Mouse (Mus musculus) limb, embryonic 14.5 days (tissue): Measurements from ENCODE around the gene Narf. TPM values are rescaled to one million over a fixed set of nuclear protein-coding genes. Genes with fewer than 3 reads are reported as not detected.

Source experiments
- ATAC-seq: fragments of 200-750 bp; cut with Nextera tagmentation; 2 replicates; pipeline ENCODE4 v1.8.0; 2017; ENCODE audit warnings: low read depth, moderate number of reproducible peaks, moderate TSS enrichment; ENCODE audit not compliant: low FRiP score
- DNase-seq: peaks from one replicate; pipeline ENCODE4 v3.0.0-alpha.2; 2015; ENCODE audit warnings: low spot score
- H3K27ac ChIP-seq: fragments of 300-500 bp; sonication (generic); replicated peaks from 2 replicates; pipeline ENCODE4 v1.5.1; 2014; ENCODE audit warnings: low read depth, mild to moderate bottlenecking, low read length, moderate library complexity, mixed read lengths
- H3K27me3 ChIP-seq: fragments of 300-500 bp; sonication (generic); 2 replicates; pipeline ENCODE4 v1.6.1; 2014; ENCODE audit warnings: low read length, mixed read lengths; ENCODE audit not compliant: control insufficient read depth, insufficient read depth
- H3K36me3 ChIP-seq: fragments of 300-500 bp; sonication (generic); 2 replicates; pipeline ENCODE4 v1.6.1; 2014; ENCODE audit warnings: mild to moderate bottlenecking, low read length, moderate library complexity, mixed read lengths; ENCODE audit not compliant: control insufficient read depth, insufficient read depth
- H3K4me1 ChIP-seq: fragments of 300-500 bp; sonication (generic); 2 replicates; pipeline ENCODE4 v1.6.1; 2014; ENCODE audit warnings: antibody characterized with exemption, low read length, mixed read lengths; ENCODE audit not compliant: control insufficient read depth, insufficient read depth
- H3K4me2 ChIP-seq: fragments of 300-500 bp; sonication (generic); replicated peaks from 2 replicates; pipeline ENCODE4 v1.6.1; 2014; ENCODE audit warnings: low read depth, mild to moderate bottlenecking, low read length, moderate library complexity; ENCODE audit not compliant: severe bottlenecking
- H3K4me3 ChIP-seq: fragments of 300-500 bp; sonication (generic); replicated peaks from 2 replicates; pipeline ENCODE4 v1.5.1; 2014; ENCODE audit warnings: low read length
- H3K9ac ChIP-seq: fragments of 300-500 bp; sonication (generic); 2 replicates; pipeline ENCODE4 v1.6.1; 2014; ENCODE audit warnings: mild to moderate bottlenecking, low read depth, low read length, moderate library complexity; ENCODE audit not compliant: severe bottlenecking
- H3K9me3 ChIP-seq: fragments of 300-500 bp; sonication (generic); 2 replicates; pipeline ENCODE4 v1.6.1; 2016; ENCODE audit warnings: low read length; ENCODE audit not compliant: control insufficient read depth
- POLR2A ChIP-seq: fragments of 200-500 bp; IDR thresholded peaks from 2 replicates; pipeline ENCODE4 v1.8.0; 2012; ENCODE audit warnings: inconsistent platforms, mild to moderate bottlenecking, moderate library complexity, borderline replicate concordance; ENCODE audit not compliant: insufficient read depth, insufficient read length; ENCODE audit errors: extremely low read depth
- WGBS: fragments of 180-500 bp; shearing (Covaris S2); extraction: QIAGEN DNeasy Blood & Tissue Kit; methylation state at CpG from one replicate; pipeline ENCODE4 v1.1.7; 2014; 5-methylcytosine and 5-hydroxymethylcytosine counted together
- polyA plus RNA-seq, 2 experiments: library from polyadenylated mRNA; depleted of rRNA in 1 of 2; stranded (reverse) in 1 of 2; unstranded in 1 of 2; fragments of >200 nt; fragmentation: Nextera tagmentation in 1 of 2; extraction: Ambion mirVana in 1 of 2; gene quantifications; 2 replicates each; pipeline versions ENCODE4 v1.2.1 to v1.2.3; 2012 to 2014

Gene Narf
- polyA plus RNA-seq, 2 experiments: 44.1 to 49.4 TPM

DNA sequence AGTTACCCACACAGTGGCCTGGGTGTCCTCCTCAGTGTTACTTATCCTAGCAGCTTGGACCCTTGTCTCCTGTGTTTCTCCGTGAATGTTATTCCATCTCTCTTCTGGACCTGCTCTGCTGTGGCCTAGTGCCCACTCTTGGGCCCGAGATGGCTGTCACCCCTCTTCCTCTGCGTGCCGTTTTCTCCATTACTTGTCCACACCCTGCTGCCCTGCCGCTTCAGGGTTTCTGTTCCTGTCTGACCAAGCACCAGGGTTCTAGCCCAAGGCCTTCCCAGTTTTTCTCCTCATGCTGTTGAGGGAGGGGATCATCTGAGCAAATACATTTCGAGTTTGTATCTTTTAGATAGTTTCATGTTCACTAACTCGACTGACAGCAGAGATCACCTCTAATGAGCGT lies 40.5 kb downstream of the Narf start:
- H3K9me3 ChIP-seq: no peaks in the 10 kb centered on the region
- H3K4me2 ChIP-seq: no peak overlapping the region
- no peak overlapping the region for H3K9ac ChIP-seq
- peaks cover 14% of the 10 kb centered on the region for H3K36me3 ChIP-seq
- H3K4me1 ChIP-seq: no peaks in the 10 kb centered on the region
- H3K4me3 ChIP-seq: no peak overlapping the region
- DNase-seq (no peak), ATAC-seq (no peak)
- no peak for TF ChIP-seq POLR2A
- H3K27ac ChIP-seq: no peak overlapping the region
- WGBS: 91% methylated on average over 8 of the region's 8 CpGs
- no peaks in the 10 kb centered on the region for H3K27me3 ChIP-seq

DNA sequence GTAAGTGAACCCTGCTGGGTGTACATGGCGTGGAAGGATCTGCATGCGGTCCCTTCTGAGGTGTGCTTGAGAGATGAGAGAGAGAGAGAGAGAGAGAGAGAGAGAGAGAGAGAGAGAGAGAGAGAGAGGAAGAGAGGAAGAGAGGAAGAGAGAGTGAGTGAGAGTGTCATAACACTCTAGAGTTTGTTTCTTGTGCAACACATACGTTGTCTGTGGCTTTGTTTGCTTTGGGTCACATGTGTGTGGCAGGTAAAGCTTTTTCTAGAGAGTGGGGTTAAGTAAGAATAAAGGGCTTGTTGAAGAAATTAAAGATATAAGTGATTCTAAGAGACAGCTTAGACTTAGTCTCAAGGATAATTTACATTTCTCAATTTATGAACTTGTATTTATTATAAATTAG lies 41.0 kb downstream of the Narf start:
- WGBS: 90% methylated on average over 3 of the region's 3 CpGs
- Histone ChIP-seq H3K4me3 (no peak overlapping the region), H3K36me3 (peaks cover 14% of the 10 kb centered on the region), H3K9me3 (no peaks in the 10 kb centered on the region), H3K4me1 (no peaks in the 10 kb centered on the region), H3K9ac (no peak overlapping the region), H3K27me3 (no peaks in the 10 kb centered on the region), H3K4me2 (no peak overlapping the region), H3K27ac (no peak overlapping the region)
- ATAC-seq (no peak), DNase-seq (no peak)
- no peak for TF ChIP-seq POLR2A

DNA sequence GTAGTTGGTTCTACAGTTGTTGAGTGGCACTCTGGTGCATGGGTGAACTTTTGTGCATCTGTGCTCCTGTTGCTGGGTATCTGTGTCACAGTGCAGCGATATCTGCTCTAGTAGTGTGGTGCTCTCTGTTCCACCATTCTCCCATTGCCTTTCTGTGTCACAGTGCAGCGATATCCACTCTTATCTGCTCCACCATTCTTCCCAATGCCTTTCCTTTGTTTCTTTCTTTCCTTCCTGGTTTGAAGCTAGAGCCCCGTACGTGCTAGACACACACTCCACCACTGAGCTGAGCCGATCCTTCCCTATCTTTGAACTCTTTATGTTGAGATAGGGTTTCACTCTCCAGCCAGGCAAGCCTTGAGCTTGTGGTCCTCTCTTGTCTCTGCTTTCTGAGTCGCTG lies 45.9 kb downstream of the Narf start:
- H3K27me3 ChIP-seq: no peaks in the 10 kb centered on the region
- H3K27ac ChIP-seq: no peak overlapping the region
- no peak overlapping the region for H3K9ac ChIP-seq
- no peak overlapping the region for H3K4me3 ChIP-seq
- peaks cover 39% of the 10 kb centered on the region for H3K36me3 ChIP-seq
- no peaks in the 10 kb centered on the region for H3K9me3 ChIP-seq
- no peak for TF ChIP-seq POLR2A
- no peaks in the 10 kb centered on the region for H3K4me1 ChIP-seq
- ATAC-seq (no peak), DNase-seq (no peak)
- H3K4me2 ChIP-seq: no peak overlapping the region
- WGBS: 84% methylated on average over 6 of the region's 6 CpGs

DNA sequence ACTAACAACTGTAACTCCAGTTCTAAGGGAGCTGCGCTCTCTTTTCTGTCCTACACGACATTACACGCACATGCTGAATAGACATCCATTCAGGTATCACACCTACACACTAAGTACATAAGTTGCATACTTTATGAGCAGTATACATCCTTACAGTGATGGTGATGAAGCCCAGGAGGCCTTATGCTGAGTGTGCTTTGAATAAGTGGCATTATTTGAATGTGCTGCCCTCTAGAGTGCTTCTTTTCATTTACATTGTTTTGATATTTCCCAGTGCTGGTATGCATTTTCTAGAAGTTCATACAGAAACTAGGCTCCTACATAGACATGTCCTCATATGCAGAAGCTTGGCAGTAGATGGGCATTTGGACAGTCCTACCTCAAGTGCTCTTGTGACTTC lies 52.8 kb downstream of the Narf start:
- H3K27ac ChIP-seq: no peak overlapping the region
- no peak overlapping the region for H3K4me2 ChIP-seq
- H3K9me3 ChIP-seq: no peaks in the 10 kb centered on the region
- no peak for ATAC-seq
- H3K9ac ChIP-seq: no peak overlapping the region
- 88% methylated on average over 3 of the region's 3 CpGs for WGBS
- H3K27me3 ChIP-seq: no peaks in the 10 kb centered on the region
- H3K4me3 ChIP-seq: no peak overlapping the region
- peaks cover 87% of the 10 kb centered on the region for H3K36me3 ChIP-seq
- no peaks in the 10 kb centered on the region for H3K4me1 ChIP-seq
- no peak for TF ChIP-seq POLR2A
- no peak for DNase-seq

DNA sequence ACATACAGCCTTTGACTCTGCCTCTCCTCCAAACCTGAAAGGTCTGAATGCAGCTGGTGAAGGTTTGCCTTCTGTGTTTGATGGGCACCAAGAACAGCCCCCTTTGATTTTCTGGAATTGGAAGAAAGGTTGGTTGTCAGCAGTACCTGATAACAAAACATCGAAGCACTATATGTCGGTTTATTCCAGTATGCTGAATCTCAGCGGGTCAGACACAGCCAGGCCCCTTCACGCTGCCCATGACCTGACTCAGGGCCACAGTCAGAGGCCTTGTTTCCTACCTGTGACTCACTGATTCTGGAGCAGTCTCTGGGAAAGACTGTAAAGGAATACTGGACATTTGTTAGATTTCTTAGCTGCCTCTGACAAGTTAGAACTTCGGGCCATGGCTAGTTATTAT lies 57.7 kb downstream of the Narf start:
- Histone ChIP-seq H3K4me1 (no peaks in the 10 kb centered on the region), H3K27me3 (no peaks in the 10 kb centered on the region), H3K9me3 (no peaks in the 10 kb centered on the region), H3K9ac (no peak overlapping the region), H3K36me3 (peaks cover 85% of the 10 kb centered on the region), H3K4me2 (no peak overlapping the region), H3K27ac (no peak overlapping the region), H3K4me3 (no peak overlapping the region)
- DNase-seq (no peak), ATAC-seq (no peak)
- WGBS: 94% methylated on average over 5 of the region's 5 CpGs
- TF ChIP-seq POLR2A: no peak

DNA sequence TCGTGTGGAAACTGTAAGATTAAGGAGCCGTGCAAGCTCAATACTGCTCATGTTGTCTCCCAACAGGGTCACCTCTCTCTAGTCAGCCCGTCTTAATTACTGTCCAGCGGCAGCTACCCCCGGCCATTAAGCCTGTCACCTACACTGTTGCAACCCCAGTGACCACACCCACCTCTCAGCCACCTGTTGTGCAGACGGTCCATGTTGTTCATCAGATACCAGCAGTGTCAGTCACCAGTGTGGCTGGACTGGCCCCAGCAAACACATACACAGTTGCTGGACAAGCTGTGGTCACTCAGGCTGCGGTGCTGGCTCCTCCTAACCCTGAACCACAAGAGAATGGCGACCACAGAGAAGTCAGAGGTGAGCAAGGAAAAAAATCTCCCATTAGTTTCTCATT lies 61.4 kb downstream of the Narf start:
- WGBS: 88% methylated on average over 8 of the region's 8 CpGs
- H3K9ac ChIP-seq: no peak overlapping the region
- H3K4me3 ChIP-seq: no peak overlapping the region
- DNase-seq (no peak), ATAC-seq (no peak)
- no peak for TF ChIP-seq POLR2A
- H3K4me2 ChIP-seq: no peak overlapping the region
- H3K4me1 ChIP-seq: no peaks in the 10 kb centered on the region
- no peaks in the 10 kb centered on the region for H3K27me3 ChIP-seq
- no peaks in the 10 kb centered on the region for H3K9me3 ChIP-seq
- no peak overlapping the region for H3K27ac ChIP-seq
- H3K36me3 ChIP-seq: peaks cover 84% of the 10 kb centered on the region
